Mouse (Mus musculus) hindbrain, embryonic 14.5 days (tissue): Measurements from ENCODE around the gene Prkce. TPM values are rescaled to one million over a fixed set of nuclear protein-coding genes. Genes with fewer than 3 reads are reported as not detected.

Source experiments
- ATAC-seq: fragments of 200-750 bp; cut with Nextera tagmentation; 2 replicates; pipeline ENCODE4 v1.8.0; 2017; ENCODE audit warnings: moderate number of reproducible peaks, mild to moderate bottlenecking, moderate TSS enrichment, moderate library complexity; ENCODE audit not compliant: low FRiP score
- DNase-seq: peaks from one replicate; pipeline ENCODE4 v3.0.0-alpha.2; 2015; ENCODE audit warnings: low spot score
- H3K27ac ChIP-seq: fragments of 300-500 bp; sonication (generic); 2 replicates; pipeline ENCODE4 v1.5.1; 2014; ENCODE audit warnings: mild to moderate bottlenecking, moderate library complexity
- H3K27me3 ChIP-seq: fragments of 300-500 bp; sonication (generic); 2 replicates; pipeline ENCODE4 v1.6.1; 2014; ENCODE audit warnings: mild to moderate bottlenecking, low read length, mixed read lengths; ENCODE audit not compliant: control insufficient read depth, insufficient read depth
- H3K36me3 ChIP-seq: fragments of 300-500 bp; sonication (generic); replicated peaks from 2 replicates; pipeline ENCODE4 v1.6.1; 2014; ENCODE audit not compliant: control insufficient read depth, insufficient read depth
- H3K4me1 ChIP-seq: fragments of 300-500 bp; sonication (generic); replicated peaks from 2 replicates; pipeline ENCODE4 v1.6.1; 2014; ENCODE audit warnings: antibody characterized with exemption, low read length, mixed read lengths; ENCODE audit not compliant: control insufficient read depth, insufficient read depth
- H3K4me2 ChIP-seq: fragments of 300-500 bp; sonication (generic); replicated peaks from 2 replicates; pipeline ENCODE4 v1.6.1; 2014; ENCODE audit warnings: mild to moderate bottlenecking, moderate library complexity
- H3K4me3 ChIP-seq: fragments of 300-500 bp; sonication (generic); replicated peaks from 2 replicates; pipeline ENCODE4 v1.5.1; 2014; ENCODE audit warnings: mild to moderate bottlenecking, low read length
- H3K9ac ChIP-seq: fragments of 300-500 bp; sonication (generic); 2 replicates; pipeline ENCODE4 v1.6.1; 2014
- H3K9me3 ChIP-seq: fragments of 300-500 bp; sonication (generic); 2 replicates; pipeline ENCODE4 v1.6.1; 2016; ENCODE audit warnings: low read length; ENCODE audit not compliant: control insufficient read depth
- WGBS: fragments of 180-500 bp; shearing (Covaris S2); extraction: QIAGEN DNeasy Blood & Tissue Kit; methylation state at CpG from one replicate; pipeline ENCODE4 v1.1.7; 2014; 5-methylcytosine and 5-hydroxymethylcytosine counted together
- polyA plus RNA-seq: library from polyadenylated mRNA; unstranded; fragments of >200 nt; fragmentation: Nextera tagmentation; extraction: Ambion mirVana; gene quantifications from 2 replicates; pipeline ENCODE4 v1.2.1, GENCODE M21; 2014

Prkce gene
- polyA plus RNA-seq, 1 experiment from 2014 or later, result 38.7 TPM

- H3K27ac ChIP-seq, result no peak overlapping the region
- H3K4me3 ChIP-seq, result no peak overlapping the region
- H3K4me1 ChIP-seq, result peaks cover 34% of the 10 kb centered on the region
- no peaks in the 10 kb centered on the region for H3K27me3 ChIP-seq
- WGBS, result 95% methylated on average over 8 of the region's 8 CpGs
- H3K9ac ChIP-seq, result no peak overlapping the region
- no peak overlapping the region for H3K4me2 ChIP-seq
- H3K36me3 ChIP-seq, result no peaks in the 10 kb centered on the region
- ATAC-seq (no peak), DNase-seq (no peak)
- H3K9me3 ChIP-seq, result no peaks in the 10 kb centered on the region
These were observed 241.9 kb downstream of the Prkce start for GRCm38 (mm10) chr17:86409485-86409884.

DNA sequence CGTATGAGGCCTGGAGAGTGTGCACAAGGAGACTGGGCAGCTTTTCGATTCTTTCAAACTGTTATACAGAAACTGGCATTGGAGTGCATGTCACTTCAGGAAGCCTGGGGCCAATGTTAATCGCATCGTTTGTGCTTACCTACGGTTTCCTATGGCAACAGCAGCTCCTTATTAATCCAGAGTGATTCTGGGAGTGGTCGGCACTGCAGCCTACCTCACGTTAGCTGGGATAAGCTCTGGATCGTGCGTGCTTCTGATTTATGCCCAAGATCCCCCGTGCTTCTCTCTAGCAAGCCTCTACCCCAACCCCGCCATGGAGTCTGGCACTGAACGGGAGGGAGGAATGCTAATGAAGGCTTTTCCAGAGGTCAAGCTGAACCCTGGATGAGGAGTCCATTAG is 242.9 kb downstream of the Prkce start:
- peak; percentile 62; the same call in 1 of the 2 replicates for ATAC-seq
- no peak for DNase-seq
- Histone ChIP-seq H3K27me3 (no peaks in the 10 kb centered on the region), H3K27ac (peak overlapping the region; percentile 54; the same call in 1 of the 2 replicates), H3K9me3 (no peaks in the 10 kb centered on the region), H3K4me3 (no peak overlapping the region), H3K9ac (no peak overlapping the region), H3K36me3 (no peaks in the 10 kb centered on the region), H3K4me1 (peaks cover 27% of the 10 kb centered on the region), H3K4me2 (0 out of 2 replicates have a peak overlapping the region, but pooled peaks have one; percentile 15)
- WGBS, result 28% methylated on average over 12 of the region's 12 CpGs

DNA sequence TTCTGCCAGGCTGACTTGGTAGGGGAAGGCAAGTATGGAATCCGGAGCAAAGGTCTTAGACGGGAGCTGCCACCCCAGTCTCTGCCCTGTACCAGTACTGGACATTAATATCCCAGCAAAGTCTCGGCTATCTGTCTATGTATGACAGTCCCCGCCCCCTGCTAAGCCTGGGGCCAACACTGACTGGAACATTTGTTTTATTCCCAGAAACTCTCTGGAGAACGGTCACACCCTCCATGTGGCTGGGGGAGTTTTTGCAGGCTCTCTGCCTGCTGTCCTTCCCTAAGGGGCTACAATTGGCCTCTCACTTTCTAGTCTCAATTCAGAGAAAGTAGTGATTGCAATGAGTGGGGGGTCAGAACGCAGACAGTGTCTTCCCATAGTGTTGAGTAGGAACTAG is 244.6 kb downstream of the Prkce start:
- H3K4me3 ChIP-seq, result no peak overlapping the region
- 63% methylated on average over 6 of the region's 6 CpGs for WGBS
- DNase-seq (no peak), ATAC-seq (no peak)
- H3K27ac ChIP-seq, result no peak overlapping the region
- H3K9ac ChIP-seq, result no peak overlapping the region
- no peak overlapping the region for H3K4me2 ChIP-seq
- peaks cover 38% of the 10 kb centered on the region for H3K4me1 ChIP-seq
- H3K9me3 ChIP-seq, result no peaks in the 10 kb centered on the region
- no peaks in the 10 kb centered on the region for H3K36me3 ChIP-seq
- H3K27me3 ChIP-seq, result no peaks in the 10 kb centered on the region

- Histone ChIP-seq H3K27me3 (no peaks in the 10 kb centered on the region), H3K27ac (no peak overlapping the region), H3K4me1 (peaks cover 36% of the 10 kb centered on the region), H3K4me3 (no peak overlapping the region), H3K4me2 (no peak overlapping the region), H3K9ac (no peak overlapping the region), H3K9me3 (no peaks in the 10 kb centered on the region), H3K36me3 (no peaks in the 10 kb centered on the region)
- DNase-seq, result no peak
- 37% methylated on average over 8 of the region's 8 CpGs for WGBS
- ATAC-seq, result no peak
These were observed 247.0 kb downstream of the Prkce start for GRCm38 (mm10) chr17:86414608-86415007.

DNA sequence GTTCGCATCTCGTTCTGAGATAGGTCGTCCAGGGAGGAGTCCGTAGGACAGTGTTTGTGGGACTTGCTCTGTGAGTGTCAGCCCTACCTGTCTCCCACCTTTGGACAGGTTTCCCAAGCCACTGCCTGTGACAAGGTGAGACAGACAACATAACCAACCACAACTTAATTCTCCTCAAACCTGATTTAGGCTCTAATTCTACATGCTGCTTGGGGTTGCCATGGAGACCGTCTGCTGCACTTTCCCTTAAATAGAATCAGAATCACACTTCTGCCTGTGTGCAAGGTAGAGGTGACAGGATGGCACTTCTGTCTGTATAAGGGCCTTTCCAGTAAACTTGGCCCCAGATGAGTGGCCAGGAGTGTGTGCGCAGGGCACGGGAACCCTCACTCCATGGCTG is 248.4 kb downstream of the Prkce start:
- Histone ChIP-seq H3K9me3 (no peaks in the 10 kb centered on the region), H3K27ac (no peak overlapping the region), H3K4me2 (no peak overlapping the region), H3K36me3 (no peaks in the 10 kb centered on the region), H3K4me1 (peaks cover 23% of the 10 kb centered on the region), H3K27me3 (no peaks in the 10 kb centered on the region), H3K9ac (no peak overlapping the region), H3K4me3 (no peak overlapping the region)
- 85% methylated on average over 7 of the region's 7 CpGs for WGBS
- DNase-seq (no peak), ATAC-seq (no peak)

DNA sequence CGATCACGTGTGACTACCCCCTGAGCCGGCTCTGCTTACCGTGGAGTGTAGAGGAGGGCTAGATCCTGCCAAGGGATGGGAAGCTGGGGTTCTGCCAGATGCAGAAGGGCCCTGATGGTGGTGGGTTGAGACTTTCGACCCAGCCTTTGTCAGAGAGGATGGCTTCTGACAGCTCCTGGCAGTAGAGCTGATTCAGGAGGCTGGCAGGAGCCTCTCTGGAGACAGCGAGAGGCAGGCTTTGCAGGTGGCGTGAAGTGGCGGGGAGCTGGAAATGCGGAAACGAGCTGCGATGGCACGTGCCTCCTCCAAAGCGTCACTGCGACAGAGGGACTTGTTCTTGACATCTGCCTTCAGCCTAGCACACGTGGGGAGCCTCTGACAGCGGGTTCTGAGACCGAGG is 250.7 kb downstream of the Prkce start:
- no peaks in the 10 kb centered on the region for H3K36me3 ChIP-seq
- H3K27me3 ChIP-seq, result no peaks in the 10 kb centered on the region
- WGBS, result 71% methylated on average over 17 of the region's 17 CpGs
- H3K27ac ChIP-seq, result no peak overlapping the region
- peaks cover 11% of the 10 kb centered on the region; the same call in 1 of the 2 replicates for H3K4me1 ChIP-seq
- no peak overlapping the region for H3K9ac ChIP-seq
- DNase-seq, result no peak
- H3K4me2 ChIP-seq, result no peak overlapping the region
- H3K4me3 ChIP-seq, result no peak overlapping the region
- no peaks in the 10 kb centered on the region for H3K9me3 ChIP-seq
- no peak for ATAC-seq

DNA sequence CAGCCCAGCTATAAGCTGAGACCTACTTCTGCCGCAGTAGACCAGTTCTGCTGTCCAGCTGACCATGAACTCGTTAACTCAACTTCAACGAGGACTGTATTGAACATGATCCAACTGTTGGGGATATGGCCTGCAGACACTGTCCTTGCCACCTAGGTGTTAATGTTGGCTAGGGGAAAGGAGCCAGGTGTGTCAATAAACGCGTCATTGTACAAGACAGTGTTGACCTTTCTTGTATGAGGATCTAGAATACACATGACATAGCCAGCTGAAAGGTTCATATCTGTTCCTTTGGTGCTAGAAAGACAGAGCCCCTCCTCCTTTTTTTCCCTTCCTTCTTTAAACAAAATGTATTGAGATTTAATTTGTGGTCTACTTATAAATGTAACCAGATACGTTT is 251.6 kb downstream of the Prkce start:
- no peak overlapping the region for H3K9ac ChIP-seq
- 96% methylated on average over 6 of the region's 6 CpGs for WGBS
- no peak overlapping the region for H3K27ac ChIP-seq
- H3K36me3 ChIP-seq, result no peaks in the 10 kb centered on the region
- no peaks in the 10 kb centered on the region for H3K9me3 ChIP-seq
- no peak overlapping the region for H3K4me3 ChIP-seq
- no peak overlapping the region for H3K4me2 ChIP-seq
- H3K4me1 ChIP-seq, result peaks cover 11% of the 10 kb centered on the region; the same call in 1 of the 2 replicates
- no peaks in the 10 kb centered on the region for H3K27me3 ChIP-seq
- DNase-seq (no peak), ATAC-seq (no peak)

GRCm38 (mm10) chr17:86420646-86421338 is 253.2 kb downstream of the Prkce start:
- ATAC-seq (no peak), DNase-seq (no peak)
- no peak overlapping the region for H3K4me3 ChIP-seq
- no peaks in the 10 kb centered on the region for H3K9me3 ChIP-seq
- H3K9ac ChIP-seq, result no peak overlapping the region
- H3K4me1 ChIP-seq, result 0 out of 2 replicates have a peak, but pooled peaks cover 10% of the 10 kb centered on the region
- 83% methylated on average over 10 of the region's 10 CpGs for WGBS
- no peaks in the 10 kb centered on the region for H3K27me3 ChIP-seq
- no peaks in the 10 kb centered on the region for H3K36me3 ChIP-seq
- no peak overlapping the region for H3K27ac ChIP-seq
- no peak overlapping the region for H3K4me2 ChIP-seq

DNA sequence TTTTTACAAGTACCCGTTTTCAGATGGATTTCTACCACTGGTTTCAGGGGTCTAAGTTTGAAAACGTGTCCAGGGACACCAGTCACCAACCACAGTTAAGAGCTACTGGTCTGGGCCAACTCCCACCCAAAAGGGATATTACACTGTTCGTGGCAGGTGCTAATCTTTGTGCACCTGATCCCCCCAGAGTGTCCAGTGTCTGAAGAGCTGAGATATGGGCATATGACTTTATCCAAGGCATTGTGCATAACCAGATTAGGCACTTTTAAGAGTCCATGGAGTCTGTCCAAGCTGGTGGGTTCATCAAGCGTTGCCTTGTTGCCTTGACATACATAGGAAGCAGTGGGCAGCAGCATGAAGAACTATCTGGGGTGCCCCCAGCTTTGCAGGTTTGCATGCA is 254.4 kb downstream of the Prkce start:
- Histone ChIP-seq H3K9me3 (no peaks in the 10 kb centered on the region), H3K4me1 (no peaks in the 10 kb centered on the region), H3K36me3 (no peaks in the 10 kb centered on the region), H3K27ac (no peak overlapping the region), H3K4me2 (no peak overlapping the region), H3K9ac (no peak overlapping the region), H3K4me3 (no peak overlapping the region), H3K27me3 (no peaks in the 10 kb centered on the region)
- no peak for ATAC-seq
- DNase-seq, result no peak
- 85% methylated on average over 4 of the region's 4 CpGs for WGBS

- no peak for ATAC-seq
- peak; percentile 35 for DNase-seq
These were observed 262.3 kb downstream of the Prkce start for GRCm38 (mm10) chr17:86429877-86430276.

More at GRCm38 (mm10) chr17:86429877-86430276, 262.3 kb downstream of the Prkce start:
- Histone ChIP-seq H3K4me3 (no peak overlapping the region), H3K36me3 (no peaks in the 10 kb centered on the region), H3K4me2 (no peak overlapping the region), H3K4me1 (no peaks in the 10 kb centered on the region), H3K27ac (no peak overlapping the region), H3K9ac (no peak overlapping the region), H3K27me3 (no peaks in the 10 kb centered on the region), H3K9me3 (no peaks in the 10 kb centered on the region)
- WGBS, result 64% methylated on average over 6 of the region's 6 CpGs
